Mouse (Mus musculus): ENCODE measurements at regions not wholly inside any gene's neighbourhood (a gene's known extent, or its start where the extent isn't known, plus 50 kb on each side); places are given as distances from the start of the nearest gene placed in this dataset.

- TF ChIP-seq ZKSCAN1 (IDR thresholded peaks at IDR 0.05; ENCODE audit: low read depth, low read length) (no peak), CTCF (IDR thresholded peaks at IDR 0.05 in 2 of 3, conservative IDR thresholded peaks at IDR 0.05 in 1 of 3; ENCODE audit: control insufficient read depth in 1 of 3, insufficient read depth in 1 of 3, low read depth in 2 of 3, low read length in 3 of 3, poor library complexity in 1 of 3, severe bottlenecking in 1 of 3) (no peak), POLR2A (IDR thresholded peaks at IDR 0.05; ENCODE audit: control insufficient read depth in 1 of 2, insufficient read depth in 1 of 2, low read depth in 1 of 2, low read length in 2 of 2, poor library complexity in 1 of 2) (no peak), RAD21 (IDR thresholded peaks at IDR 0.05; ENCODE audit: low read depth, low read length) (no peak), E2F4 (IDR thresholded peaks at IDR 0.05; ENCODE audit: borderline replicate concordance, low read depth, low read length) (no peak), MAZ (IDR thresholded peaks at IDR 0.05; ENCODE audit: low read depth, low read length) (no peak), JUND (IDR thresholded peaks at IDR 0.05; ENCODE audit: low read depth, low read length) (no peak), MYC (IDR thresholded peaks at IDR 0.05; ENCODE audit: low read depth, low read length) (no peak), USF1 (IDR thresholded peaks at IDR 0.05; ENCODE audit: low read depth, low read length) (no peak), MAFK (IDR thresholded peaks at IDR 0.05; ENCODE audit: borderline replicate concordance, low read depth, low read length) (no peak), NRF1 (IDR thresholded peaks at IDR 0.05; ENCODE audit: insufficient read depth, low read depth, low read length, poor library complexity, severe bottlenecking) (no peak), ZNF384 (IDR thresholded peaks at IDR 0.05; ENCODE audit: low read depth, low read length) (no peak)
Measured at GRCm38 (mm10) chr15:59746290-59746689, 270.1 kb downstream of the 4933412E24Rik start.

Measured in MEL (cell line).